Mouse (Mus musculus): ENCODE results near the gene Lbh.

DNA sequence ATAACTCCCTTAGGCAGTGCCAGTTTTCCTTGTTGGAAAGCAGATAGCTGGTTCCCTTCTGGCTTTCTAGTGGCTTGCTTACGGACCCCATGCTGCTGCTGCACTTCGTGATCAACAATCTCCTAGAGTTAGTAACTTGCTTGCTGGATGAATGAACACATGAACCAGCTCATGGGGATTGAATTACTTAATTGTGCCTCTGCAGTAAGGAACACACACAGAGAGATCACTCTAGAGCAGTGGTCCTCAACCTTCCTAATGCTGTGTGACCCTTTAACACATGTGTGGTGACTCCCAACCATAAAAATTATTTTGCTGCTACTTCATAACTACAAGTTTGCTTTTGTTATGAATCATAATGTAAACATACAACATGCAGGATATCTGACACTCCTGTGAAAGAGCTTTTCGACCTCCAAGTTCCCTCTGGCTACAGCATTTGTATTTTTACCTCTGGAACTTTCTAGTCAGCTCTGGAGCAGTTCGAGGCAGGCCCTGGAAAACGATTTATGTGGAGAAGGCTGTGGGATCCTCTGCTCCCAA is 41.5 kb downstream of the Lbh start:
- TF ChIP-seq CTCF (IDR thresholded peaks at IDR 0.05; ENCODE audit: extremely low read depth, insufficient read depth, insufficient read length, insufficient replicate concordance) (no peak), POLR2A (IDR thresholded peaks at IDR 0.05; ENCODE audit: low read depth, low read length) (no peak)

All from spleen, adult 2 months (tissue).